Mouse (Mus musculus) embryonic facial prominence, embryonic 13.5 days (tissue): Measurements from ENCODE around the gene Lrrc4b. TPM values are rescaled to one million over a fixed set of nuclear protein-coding genes. Genes with fewer than 3 reads are reported as not detected.

Experiments used
- microRNA-seq: library from miRNA; unstranded; fragments of <30 nt; microRNA quantifications from one replicate; pipeline ENCODE4, GENCODE M21; 2016
- polyA plus RNA-seq: library from polyadenylated mRNA; unstranded; fragments of >200 nt; fragmentation: Nextera tagmentation; extraction: Ambion mirVana; gene quantifications from 2 replicates; pipeline ENCODE4 v1.2.1, GENCODE M21; 2015

Gene Lrrc4b
- polyA plus RNA-seq, 1 experiment from 2014 or later = 1.5 TPM

Small RNA genes lying within 50 kb of the gene (microRNA-seq; reads per million reads assigned to microRNA genes)
- gene Mir7052 = not detected

Other genes starting within 250 kb of the Lrrc4b start
- not detected in 2 replicates for gene Klk1b24, start 240.8 kb upstream of the Lrrc4b start, polyA plus RNA-seq
- not detected in 2 replicates for gene Klk1b3, start 230.8 kb upstream of the Lrrc4b start, polyA plus RNA-seq
- not detected in 2 replicates for gene Klk1b4, start 221.6 kb upstream of the Lrrc4b start, polyA plus RNA-seq
- gene Klk1b5, start 213.1 kb upstream of the Lrrc4b start, polyA plus RNA-seq = not detected in 2 replicates
- gene Klk1, start 203.7 kb upstream of the Lrrc4b start, polyA plus RNA-seq = not detected in 2 replicates
- gene Gm36864, start 192.8 kb upstream of the Lrrc4b start, polyA plus RNA-seq = 0.21 TPM in 1 of 2 replicates, not detected in the other
- gene 1700028J19Rik, start 182.3 kb upstream of the Lrrc4b start, polyA plus RNA-seq = 1.4 TPM in 2 replicates
- gene 2410002F23Rik, start 182.3 kb upstream of the Lrrc4b start, polyA plus RNA-seq = 199 and 210 TPM in 2 replicates
- 0.13 TPM in 1 of 2 replicates, not detected in the other for gene Acp4, start 171.6 kb upstream of the Lrrc4b start, polyA plus RNA-seq
- not detected in 2 replicates for gene Gm15517, start 167.6 kb upstream of the Lrrc4b start, polyA plus RNA-seq
- gene Clec11a, start 122.1 kb upstream of the Lrrc4b start, polyA plus RNA-seq = 9.1 and 11.9 TPM in 2 replicates
- 5.5 and 6.8 TPM in 2 replicates for gene Shank1, start 118.8 kb upstream of the Lrrc4b start, polyA plus RNA-seq
- 4.1 and 4.9 TPM in 2 replicates for gene Syt3, start 44.9 kb upstream of the Lrrc4b start, polyA plus RNA-seq
- 0.19 and 1.4 TPM in 2 replicates for gene 1700008O03Rik, start 43.2 kb upstream of the Lrrc4b start, polyA plus RNA-seq
- 0.69 and 2.2 TPM in 2 replicates for gene Aspdh, start 36.4 kb downstream of the Lrrc4b start, polyA plus RNA-seq
- gene Josd2, start 39.0 kb downstream of the Lrrc4b start, polyA plus RNA-seq = 93.6 and 106 TPM in 2 replicates
- gene Emc10, start 67.5 kb downstream of the Lrrc4b start, polyA plus RNA-seq = 126 and 129 TPM in 2 replicates
- 19.9 and 22.4 TPM in 2 replicates for gene Fam71e1, start 67.6 kb downstream of the Lrrc4b start, polyA plus RNA-seq
- gene Mybpc2, start 95.6 kb downstream of the Lrrc4b start, polyA plus RNA-seq = 0.13 and 0.14 TPM in 2 replicates
- 0.60 and 0.94 TPM in 2 replicates for gene Spib, start 103.1 kb downstream of the Lrrc4b start, polyA plus RNA-seq
- gene Pold1, start 119.8 kb downstream of the Lrrc4b start, polyA plus RNA-seq = 94.4 and 104 TPM in 2 replicates
- 72.3 and 80.1 TPM in 2 replicates for gene Nr1h2, start 124.9 kb downstream of the Lrrc4b start, polyA plus RNA-seq
- gene Napsa, start 143.4 kb downstream of the Lrrc4b start, polyA plus RNA-seq = 1.1 and 1.8 TPM in 2 replicates
- gene Kcnc3, start 161.6 kb downstream of the Lrrc4b start, polyA plus RNA-seq = 0.72 and 1.8 TPM in 2 replicates
- 11.8 and 12.2 TPM in 2 replicates for gene Myh14, start 241.8 kb downstream of the Lrrc4b start, polyA plus RNA-seq